Mouse (Mus musculus) forebrain, embryonic 10.5 days (tissue): ENCODE measurements around the gene Slc10a1. TPM values are rescaled to one million over a fixed set of nuclear protein-coding genes. Genes with fewer than 3 reads are reported as not detected.
A peak's percentile ranks its signal among the peaks of the same experiment; 100 is the strongest.

Experiments used
- DNase-seq: peaks from one replicate; pipeline ENCODE4 v3.0.0-alpha.2; 2017; ENCODE audit warnings: low spot score; ENCODE audit errors: extremely low spot score
- H3K27ac ChIP-seq: fragments of 300-500 bp; sonication (generic); 2 replicates; pipeline ENCODE4 v1.5.1; 2016; ENCODE audit warnings: mild to moderate bottlenecking
- H3K27me3 ChIP-seq: fragments of 300-500 bp; sonication (generic); 2 replicates; pipeline ENCODE4 v1.6.1; 2016; ENCODE audit warnings: mild to moderate bottlenecking; ENCODE audit not compliant: poor library complexity, severe bottlenecking
- H3K36me3 ChIP-seq: fragments of 300-500 bp; sonication (generic); replicated peaks from 2 replicates; pipeline ENCODE4 v1.6.1; 2016; ENCODE audit warnings: mild to moderate bottlenecking, moderate library complexity
- H3K4me1 ChIP-seq: fragments of 300-500 bp; sonication (generic); 2 replicates; pipeline ENCODE4 v1.6.1; 2016
- H3K4me3 ChIP-seq: fragments of 300-500 bp; sonication (generic); 2 replicates; pipeline ENCODE4 v1.5.1; 2016; ENCODE audit warnings: mild to moderate bottlenecking, moderate library complexity
- H3K9me3 ChIP-seq: fragments of 300-500 bp; sonication (generic); 2 replicates; pipeline ENCODE4 v1.6.1; 2016; ENCODE audit warnings: mild to moderate bottlenecking, moderate library complexity
- WGBS: fragments of 180-500 bp; shearing (Covaris S2); methylation state at CpG from one replicate; pipeline ENCODE4 v1.1.7; 2016; 5-methylcytosine and 5-hydroxymethylcytosine counted together
- polyA plus RNA-seq: library from polyadenylated mRNA; unstranded; fragments of >200 nt; fragmentation: Nextera tagmentation; extraction: Ambion mirVana; gene quantifications from 2 replicates; pipeline ENCODE4 v1.2.1, GENCODE M21; 2016

Gene Slc10a1
- polyA plus RNA-seq, 1 experiment from 2014 or later, result 0.79 TPM

- no peak for DNase-seq
- WGBS, result 92% methylated on average over 10 of the region's 10 CpGs
Measured at GRCm38 (mm10) chr12:80991806-80992205, 23.3 kb upstream of the Slc10a1 start.

GRCm38 (mm10) chr12:80990901-80991445, 22.5 kb upstream of the Slc10a1 start:
- WGBS, result 49% methylated on average over 13 of the region's 13 CpGs
- H3K36me3 ChIP-seq, result no peaks in the 10 kb centered on the region
- no peak for DNase-seq
- H3K4me1 ChIP-seq, result peaks cover 20% of the 10 kb centered on the region
- H3K27ac ChIP-seq, result peak overlapping the region; percentile 60; the same call in 1 of the 2 replicates
- H3K9me3 ChIP-seq, result peaks cover 4% of the 10 kb centered on the region; the same call in 1 of the 2 replicates
- no peak overlapping the region for H3K4me3 ChIP-seq
- H3K27me3 ChIP-seq, result peaks cover 26% of the 10 kb centered on the region; the same call in 1 of the 2 replicates

More at GRCm38 (mm10) chr12:80991806-80992205, 23.3 kb upstream of the Slc10a1 start:
- H3K27me3 ChIP-seq, result peaks cover 30% of the 10 kb centered on the region
- H3K4me3 ChIP-seq, result no peak overlapping the region
- H3K9me3 ChIP-seq, result peaks cover 4% of the 10 kb centered on the region; the same call in 1 of the 2 replicates
- no peaks in the 10 kb centered on the region for H3K36me3 ChIP-seq
- peaks cover 20% of the 10 kb centered on the region for H3K4me1 ChIP-seq
- no peak overlapping the region; the same call in 1 of the 2 replicates for H3K27ac ChIP-seq

GRCm38 (mm10) chr12:80988286-80988685, 19.8 kb upstream of the Slc10a1 start:
- no peak for DNase-seq
- no peak overlapping the region for H3K27ac ChIP-seq
- WGBS, result 93% methylated on average over 3 of the region's 3 CpGs
- H3K36me3 ChIP-seq, result no peaks in the 10 kb centered on the region
- H3K4me3 ChIP-seq, result no peak overlapping the region
- H3K9me3 ChIP-seq, result no peaks in the 10 kb centered on the region
- peaks cover 26% of the 10 kb centered on the region for H3K27me3 ChIP-seq
- H3K4me1 ChIP-seq, result peaks cover 20% of the 10 kb centered on the region

GRCm38 (mm10) chr12:80986628-80987027, 18.1 kb upstream of the Slc10a1 start:
- 85% methylated on average over 4 of the region's 4 CpGs for WGBS
- Histone ChIP-seq H3K9me3 (no peaks in the 10 kb centered on the region), H3K27ac (no peak overlapping the region), H3K36me3 (no peaks in the 10 kb centered on the region), H3K27me3 (peaks cover 12% of the 10 kb centered on the region), H3K4me1 (peaks cover 15% of the 10 kb centered on the region), H3K4me3 (no peak overlapping the region)
- no peak for DNase-seq

GRCm38 (mm10) chr12:80983695-80984094, 15.2 kb upstream of the Slc10a1 start:
- Histone ChIP-seq H3K27ac (no peak overlapping the region), H3K4me3 (no peak overlapping the region), H3K36me3 (no peaks in the 10 kb centered on the region), H3K4me1 (no peaks in the 10 kb centered on the region), H3K27me3 (no peaks in the 10 kb centered on the region; the same call in 1 of the 2 replicates), H3K9me3 (no peaks in the 10 kb centered on the region)
- no peak for DNase-seq
- 83% methylated on average over 9 of the region's 9 CpGs for WGBS

- H3K9me3 ChIP-seq, result no peaks in the 10 kb centered on the region
- peak; percentile 80 for DNase-seq
- no peak overlapping the region for H3K27ac ChIP-seq
- H3K27me3 ChIP-seq, result no peaks in the 10 kb centered on the region; the same call in 1 of the 2 replicates
- no peaks in the 10 kb centered on the region for H3K4me1 ChIP-seq
- H3K36me3 ChIP-seq, result no peaks in the 10 kb centered on the region
- 2% methylated on average over 7 of the region's 7 CpGs for WGBS
- no peak overlapping the region for H3K4me3 ChIP-seq
Measured at GRCm38 (mm10) chr12:80982326-80982725, 13.8 kb upstream of the Slc10a1 start.

- DNase-seq, result no peak
- Histone ChIP-seq H3K27ac (no peak overlapping the region), H3K36me3 (no peaks in the 10 kb centered on the region), H3K9me3 (peaks cover 2% of the 10 kb centered on the region; the same call in 1 of the 2 replicates), H3K4me3 (no peak overlapping the region), H3K4me1 (peaks cover 10% of the 10 kb centered on the region), H3K27me3 (no peaks in the 10 kb centered on the region)
- WGBS, result 93% methylated on average over 11 of the region's 11 CpGs
Measured at GRCm38 (mm10) chr12:80975939-80976671, 7.6 kb upstream of the Slc10a1 start.

- no peak for DNase-seq
- no peaks in the 10 kb centered on the region for H3K27me3 ChIP-seq
- 30% methylated on average over 3 of the region's 3 CpGs for WGBS
Measured at GRCm38 (mm10) chr12:80971756-80972155, 3.3 kb upstream of the Slc10a1 start.

GRCm38 (mm10) chr12:80970181-80970705, 1.7 kb upstream of the Slc10a1 start:
- WGBS, result 73% methylated on average over 8 of the region's 8 CpGs
- no peak for DNase-seq
- no peak overlapping the region for H3K27ac ChIP-seq

More at GRCm38 (mm10) chr12:80971756-80972155, 3.3 kb upstream of the Slc10a1 start:
- no peak overlapping the region for H3K27ac ChIP-seq
- peaks cover 17% of the 10 kb centered on the region for H3K4me1 ChIP-seq
- H3K4me3 ChIP-seq, result no peak overlapping the region
- no peaks in the 10 kb centered on the region for H3K36me3 ChIP-seq
- peaks cover 2% of the 10 kb centered on the region; the same call in 1 of the 2 replicates for H3K9me3 ChIP-seq

GRCm38 (mm10) chr12:80967918-80968317, 587 bp downstream of the Slc10a1 start:
- Histone ChIP-seq H3K4me1 (peaks cover 17% of the 10 kb centered on the region), H3K27me3 (no peaks in the 10 kb centered on the region), H3K36me3 (no peaks in the 10 kb centered on the region), H3K9me3 (no peaks in the 10 kb centered on the region), H3K27ac (no peak overlapping the region), H3K4me3 (no peak overlapping the region)
- WGBS, result 89% methylated on average over 9 of the region's 9 CpGs
- no peak for DNase-seq

More at GRCm38 (mm10) chr12:80970181-80970705, 1.7 kb upstream of the Slc10a1 start:
- Histone ChIP-seq H3K27me3 (no peaks in the 10 kb centered on the region), H3K4me1 (peaks cover 17% of the 10 kb centered on the region), H3K9me3 (no peaks in the 10 kb centered on the region), H3K36me3 (no peaks in the 10 kb centered on the region), H3K4me3 (no peak overlapping the region)

GRCm38 (mm10) chr12:80966059-80966838, 2.3 kb downstream of the Slc10a1 start:
- H3K36me3 ChIP-seq, result peaks cover 8% of the 10 kb centered on the region
- peaks cover 7% of the 10 kb centered on the region; the same call in 1 of the 2 replicates for H3K4me1 ChIP-seq
- no peaks in the 10 kb centered on the region for H3K9me3 ChIP-seq
- no peak overlapping the region for H3K27ac ChIP-seq
- 86% methylated on average over 11 of the region's 11 CpGs for whole genome bisulfite sequencing
- H3K4me3 ChIP-seq, result no peak overlapping the region
- H3K27me3 ChIP-seq, result no peaks in the 10 kb centered on the region
- no peak for DNase-seq

GRCm38 (mm10) chr12:80962566-80962965, 5.9 kb downstream of the Slc10a1 start:
- WGBS, result 90% methylated on average over 4 of the region's 4 CpGs
- Histone ChIP-seq H3K9me3 (no peaks in the 10 kb centered on the region), H3K4me1 (no peaks in the 10 kb centered on the region), H3K36me3 (peaks cover 43% of the 10 kb centered on the region), H3K27me3 (no peaks in the 10 kb centered on the region), H3K27ac (no peak overlapping the region), H3K4me3 (no peak overlapping the region)
- DNase-seq, result no peak
